Comparison of ENCODE assay signal across 9 mouse cellular contexts in genomic region chr14:33207011-33207410, GRCm38 (mm10). TPM values are rescaled to one million over a fixed set of nuclear protein-coding genes. Genes with fewer than 3 reads are reported as not detected.
DNase-seq lines count a peak whose midpoint lies in the region; ATAC-seq and TF ChIP-seq lines count a peak whose summit lies in the region.
"Had no signal": no experiment of that assay in that cellular context is flagged by ENCODE, and none has a peak within 500 bp of the region (broad histone marks: within the 10 kb centered on the region; RNA-seq: fewer than 3 reads in every experiment).

No protein-coding gene starts in this region.

- TF ChIP-seq POLR2A in bone marrow, adult 2 months (IDR thresholded peaks at IDR 0.05; ENCODE audit: borderline replicate concordance, control insufficient read depth, low read depth, low read length): no peak

- peak; percentile 19 for DNase-seq in kidney, postnatal 0 days (ENCODE audit: low spot score)
- DNase-seq in ES-CJ7 (ENCODE audit: low read depth, low spot score): peak; percentile 63
- DNase-seq in midbrain, embryonic 14.5 days: peak; percentile 41
- DNase-seq in layer of hippocampus, postnatal 14 days (ENCODE audit: low spot score in 2 of 2): no peak

- peak; percentile 61 for TF ChIP-seq CTCF in kidney, postnatal 0 days (IDR thresholded peaks at IDR 0.05; ENCODE audit: low read depth)
- peak; percentile 59 for TF ChIP-seq CTCF in bone marrow, adult 2 months (IDR thresholded peaks at IDR 0.05; ENCODE audit: control insufficient read depth, insufficient read depth, low read length)

- H3K36me3 ChIP-seq in kidney, postnatal 0 days (ENCODE audit: insufficient read depth, low read length): no peaks in the 10 kb centered on the region
- no peaks in the 10 kb centered on the region for H3K36me3 ChIP-seq in kidney, embryonic 15.5 days
- no peaks in the 10 kb centered on the region for H3K36me3 ChIP-seq in midbrain, embryonic 14.5 days (ENCODE audit: control insufficient read depth, insufficient read depth, low read length)
- H3K36me3 ChIP-seq: embryonic facial prominence, embryonic 12.5 days; limb, embryonic 13.5 days had no signal

- H3K4me1 ChIP-seq in kidney, postnatal 0 days (replicated peaks; ENCODE audit: insufficient read depth, low read length): no peaks in the 10 kb centered on the region
- H3K4me1 ChIP-seq in kidney, embryonic 15.5 days: no peaks in the 10 kb centered on the region
- H3K4me1 ChIP-seq in bone marrow, adult 2 months (ENCODE audit: control insufficient read depth, insufficient read depth, low read length): no peaks in the 10 kb centered on the region; the same call in 1 of the 2 replicates
- H3K4me1 ChIP-seq in midbrain, embryonic 14.5 days (ENCODE audit: control insufficient read depth, insufficient read depth, low read length): no peaks in the 10 kb centered on the region
- H3K4me1 ChIP-seq: embryonic facial prominence, embryonic 12.5 days; limb, embryonic 13.5 days had no signal

- no peak for ATAC-seq in kidney, postnatal 0 days (replicated peaks; ENCODE audit: low FRiP score, low read depth)
- ATAC-seq in kidney, embryonic 15.5 days (replicated peaks; ENCODE audit: low FRiP score): no peak
- ATAC-seq in midbrain, embryonic 14.5 days (ENCODE audit: low FRiP score, low TSS enrichment): no peak
- no peak for ATAC-seq in frontal cortex, adult (ENCODE audit: low TSS enrichment)

- no peaks in the 10 kb centered on the region for H3K9me3 ChIP-seq in kidney, postnatal 0 days (replicated peaks; ENCODE audit: low read length)
- H3K9me3 ChIP-seq in kidney, embryonic 15.5 days (replicated peaks): no peaks in the 10 kb centered on the region
- no peaks in the 10 kb centered on the region for H3K9me3 ChIP-seq in midbrain, embryonic 14.5 days (ENCODE audit: control insufficient read depth, low read length)
- H3K9me3 ChIP-seq: embryonic facial prominence, embryonic 12.5 days; limb, embryonic 13.5 days had no signal

- no peak overlapping the region for H3K4me2 ChIP-seq in kidney, postnatal 0 days (ENCODE audit: low read length)
- no peak overlapping the region for H3K4me2 ChIP-seq in kidney, embryonic 15.5 days
- H3K4me2 ChIP-seq in midbrain, embryonic 14.5 days (ENCODE audit: low read length): no peak overlapping the region
- H3K4me2 ChIP-seq: embryonic facial prominence, embryonic 12.5 days; limb, embryonic 13.5 days had no signal

- H3K9ac ChIP-seq in kidney, postnatal 0 days (ENCODE audit: low read depth, low read length): no peak overlapping the region
- H3K9ac ChIP-seq in kidney, embryonic 15.5 days: no peak overlapping the region
- no peak overlapping the region for H3K9ac ChIP-seq in midbrain, embryonic 14.5 days (replicated peaks; ENCODE audit: low read length)
- H3K9ac ChIP-seq: embryonic facial prominence, embryonic 12.5 days; limb, embryonic 13.5 days had no signal

- H3K4me3 ChIP-seq in kidney, postnatal 0 days (replicated peaks; ENCODE audit: low read depth, low read length): no peak overlapping the region
- H3K4me3 ChIP-seq in kidney, embryonic 15.5 days (replicated peaks): no peak overlapping the region
- H3K4me3 ChIP-seq in bone marrow, adult 2 months (replicated peaks; ENCODE audit: control insufficient read depth, low read depth, low read length): no peak overlapping the region
- no peak overlapping the region for H3K4me3 ChIP-seq in midbrain, embryonic 14.5 days (replicated peaks; ENCODE audit: low read depth, low read length)
- H3K4me3 ChIP-seq: embryonic facial prominence, embryonic 12.5 days; limb, embryonic 13.5 days had no signal

- WGBS in kidney, postnatal 0 days: 10% methylated on average over 2 of the region's 2 CpGs
- 13% methylated on average over 2 of the region's 2 CpGs for WGBS in kidney, embryonic 15.5 days
- WGBS in bone marrow, adult 2 months: 13% methylated on average over 2 of the region's 2 CpGs
- 16% methylated on average over 2 of the region's 2 CpGs for WGBS in midbrain, embryonic 14.5 days

- no peaks in the 10 kb centered on the region for H3K27me3 ChIP-seq in kidney, postnatal 0 days (ENCODE audit: insufficient read depth, low read length)
- no peaks in the 10 kb centered on the region; the same call in 1 of the 2 replicates for H3K27me3 ChIP-seq in kidney, embryonic 15.5 days
- no peaks in the 10 kb centered on the region for H3K27me3 ChIP-seq in midbrain, embryonic 14.5 days (ENCODE audit: control insufficient read depth, insufficient read depth, low read length)

- no peak overlapping the region for H3K27ac ChIP-seq in kidney, postnatal 0 days
- H3K27ac ChIP-seq in kidney, embryonic 15.5 days: no peak overlapping the region
- no peak overlapping the region for H3K27ac ChIP-seq in bone marrow, adult 2 months (ENCODE audit: control insufficient read depth, insufficient read depth, low read depth, low read length, poor library complexity)
- H3K27ac ChIP-seq in midbrain, embryonic 14.5 days (replicated peaks; ENCODE audit: low read depth, low read length): no peak overlapping the region
- H3K27ac ChIP-seq: embryonic facial prominence, embryonic 12.5 days; limb, embryonic 13.5 days had no signal

RNA-seq across cellular contexts. Expression of gene Arhgap22, which starts 6.8 kb away (rescaled TPM):
- polyA plus RNA-seq in kidney, postnatal 0 days (2015; fragmentation: Nextera tagmentation; extraction: Ambion mirVana): 3.8 and 4.1 TPM in 2 replicates
- polyA plus RNA-seq in kidney, embryonic 15.5 days (2015; fragmentation: Nextera tagmentation; extraction: Ambion mirVana): 3.5 and 4.1 TPM in 2 replicates
- 1.3 TPM in 1 of 2 replicates, not detected in the other for polyA plus RNA-seq in bone marrow, adult 2 months (2011; ENCODE audit: insufficient read depth, insufficient read length, low replicate concordance, missing spikeins)
- polyA plus RNA-seq in midbrain, embryonic 14.5 days (2014; fragmentation: Nextera tagmentation; extraction: Ambion mirVana): 1.3 and 1.4 TPM in 2 replicates
- 10 to 100 TPM in 1 of 2 experiments, 1 to 10 TPM in 1; 9.9 to 10.9 TPM for total RNA-seq in layer of hippocampus, postnatal 14 days (2021)

RNA-seq across cellular contexts. Expression of gene Wdfy4, which starts 21.7 kb away (rescaled TPM):
- 0.20 and 0.34 TPM in 2 replicates for polyA plus RNA-seq in kidney, postnatal 0 days (2015; fragmentation: Nextera tagmentation; extraction: Ambion mirVana)
- 0.18 and 0.22 TPM in 2 replicates for polyA plus RNA-seq in kidney, embryonic 15.5 days (2015; fragmentation: Nextera tagmentation; extraction: Ambion mirVana)
- 19.8 and 36.8 TPM in 2 replicates for polyA plus RNA-seq in bone marrow, adult 2 months (2011; ENCODE audit: insufficient read depth, insufficient read length, low replicate concordance, missing spikeins)
- polyA plus RNA-seq in midbrain, embryonic 14.5 days (2014; fragmentation: Nextera tagmentation; extraction: Ambion mirVana): 0.05 and 0.24 TPM in 2 replicates
- total RNA-seq in layer of hippocampus, postnatal 14 days (2021): 1 to 10 TPM; 2.9 to 3.2 TPM

Comparison
In these comparisons a context has a peak if more than half of its experiments do, and no peak if none do; other contexts are left out.
1. DNase-seq: peak in kidney, postnatal 0 days (single experiment), ES-CJ7 (single experiment) and midbrain, embryonic 14.5 days (single experiment); none in layer of hippocampus, postnatal 14 days (0 of 2).
2. RNA of gene Wdfy4, which starts 21.7 kb away (polyA plus RNA-seq): 19.8 to 36.8 TPM in bone marrow, adult 2 months; 0.05 to 0.24 TPM in midbrain, embryonic 14.5 days, 0.20 to 0.34 TPM in kidney, postnatal 0 days and 0.18 to 0.22 TPM in kidney, embryonic 15.5 days; every median in the first group is over 10 times any median in the second.